Mouse (Mus musculus) stomach, embryonic 14.5 days (tissue): ENCODE results near the gene Mdga1. TPM values are rescaled to one million over a fixed set of nuclear protein-coding genes. Genes with fewer than 3 reads are reported as not detected.

Source experiments
- ATAC-seq: fragments of 200-750 bp; cut with Nextera tagmentation; 2 replicates; pipeline ENCODE4 v1.8.0; 2017; ENCODE audit warnings: low read depth, moderate TSS enrichment; ENCODE audit not compliant: insufficient number of reproducible peaks, insufficient read depth, low FRiP score
- H3K27ac ChIP-seq: fragments of 300-500 bp; sonication (generic); 2 replicates; pipeline ENCODE4 v1.5.1; 2014; ENCODE audit warnings: mild to moderate bottlenecking, low read length, moderate library complexity, mixed read lengths
- H3K27me3 ChIP-seq: fragments of 300-500 bp; sonication (generic); 2 replicates; pipeline ENCODE4 v1.6.1; 2014; ENCODE audit warnings: low read length, control low read depth, mixed read lengths; ENCODE audit not compliant: control insufficient read depth, insufficient read depth
- H3K36me3 ChIP-seq: fragments of 300-500 bp; sonication (generic); 2 replicates; pipeline ENCODE4 v1.6.1; 2014; ENCODE audit warnings: mild to moderate bottlenecking, control low read depth, low read length, moderate library complexity, mixed read lengths; ENCODE audit not compliant: control insufficient read depth, insufficient read depth
- H3K4me1 ChIP-seq: fragments of 300-500 bp; sonication (generic); 2 replicates; pipeline ENCODE4 v1.6.1; 2014; ENCODE audit warnings: low read length, control low read depth, mixed read lengths; ENCODE audit not compliant: control insufficient read depth, insufficient read depth
- H3K4me2 ChIP-seq: fragments of 300-500 bp; sonication (generic); replicated peaks from 2 replicates; pipeline ENCODE4 v1.6.1; 2014; ENCODE audit warnings: low read depth, low read length, control low read depth
- H3K4me3 ChIP-seq: fragments of 300-500 bp; sonication (generic); 2 replicates; pipeline ENCODE4 v1.5.1; 2014; ENCODE audit warnings: low read depth, low read length, control low read depth
- H3K9ac ChIP-seq: fragments of 300-500 bp; sonication (generic); replicated peaks from 2 replicates; pipeline ENCODE4 v1.6.1; 2014; ENCODE audit warnings: low read depth, mild to moderate bottlenecking, control low read depth, low read length, moderate library complexity, mixed read lengths
- H3K9me3 ChIP-seq: fragments of 300-500 bp; sonication (generic); 2 replicates; pipeline ENCODE4 v1.6.1; 2016; ENCODE audit warnings: low read depth, low read length, control low read depth; ENCODE audit not compliant: control insufficient read depth
- WGBS: fragments of 180-500 bp; shearing (Covaris S2); extraction: QIAGEN DNeasy Blood & Tissue Kit; methylation state at CpG from one replicate; pipeline ENCODE4 v1.1.7; 2014; 5-methylcytosine and 5-hydroxymethylcytosine counted together
- polyA plus RNA-seq: library from polyadenylated mRNA; unstranded; fragments of >200 nt; fragmentation: Nextera tagmentation; extraction: Ambion mirVana; gene quantifications from 2 replicates; pipeline ENCODE4 v1.2.1, GENCODE M21; 2014

The Mdga1 gene
- polyA plus RNA-seq, 1 experiment from 2014 or later = 5.9 TPM

DNA sequence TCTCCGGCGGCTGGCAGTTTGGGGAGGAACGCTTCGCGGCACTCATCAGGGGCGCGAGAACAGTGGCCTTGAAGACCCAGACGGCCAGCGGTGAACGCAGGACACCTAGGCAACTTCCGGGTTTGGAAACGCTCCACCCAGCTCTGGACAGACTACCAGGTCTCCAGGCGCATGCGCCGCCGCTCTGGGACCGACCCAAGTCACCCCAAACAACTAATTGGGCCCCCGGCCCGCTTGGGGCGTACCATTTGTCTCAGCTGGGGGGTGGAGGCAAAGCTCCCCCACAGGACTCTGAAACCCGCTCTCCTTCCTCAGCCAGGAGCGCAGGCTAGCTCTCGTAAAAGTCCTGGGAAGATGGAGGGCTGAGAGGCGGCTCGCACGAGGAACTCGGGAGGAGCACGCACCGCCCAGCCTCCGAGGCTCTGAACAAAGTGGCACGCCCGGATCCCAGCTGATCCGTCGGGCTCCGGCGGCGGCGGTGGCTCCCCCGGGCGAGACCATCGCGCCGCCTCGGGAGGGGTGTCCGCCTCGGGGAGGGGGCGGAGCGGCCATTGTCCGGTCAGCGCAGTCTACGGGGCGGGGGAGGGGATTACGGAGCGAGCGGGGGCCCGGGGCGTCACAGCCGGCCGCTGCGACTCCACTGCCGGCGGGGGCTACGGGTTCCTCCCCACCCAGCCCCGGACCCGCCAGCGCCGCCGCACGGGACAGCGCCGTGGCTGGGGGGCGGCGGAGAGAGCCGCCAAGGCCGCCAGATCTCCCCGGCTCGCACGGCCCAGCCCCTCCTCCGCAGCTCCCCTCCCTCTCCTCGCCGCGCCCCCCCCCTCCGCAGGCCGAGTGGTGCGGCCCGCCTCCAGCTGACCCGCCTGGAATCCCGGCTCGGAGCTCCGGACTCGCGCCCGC is 34.6 kb upstream of the Mdga1 start, which contains the start of gene Zfand3:
Zfand3 (plus strand) TSS at position 531 of the 900 bp plus-strand sequence.
- ATAC-seq = peak; percentile 92
- Histone ChIP-seq H3K4me3 (peak within 1 kb of the TSS; percentile 90), H3K4me2 (peak within 1 kb of the TSS; percentile 79), H3K27ac (peak within 1 kb of the TSS; percentile 95), H3K36me3 (no peaks in the 10 kb centered on the region), H3K27me3 (no peaks in the 10 kb centered on the region), H3K9ac (peak within 1 kb of the TSS; percentile 96), H3K4me1 (peaks cover 34% of the 10 kb centered on the region), H3K9me3 (no peaks in the 10 kb centered on the region)
- WGBS = under 1% methylated on average over 43 of the region's 93 CpGs

DNA sequence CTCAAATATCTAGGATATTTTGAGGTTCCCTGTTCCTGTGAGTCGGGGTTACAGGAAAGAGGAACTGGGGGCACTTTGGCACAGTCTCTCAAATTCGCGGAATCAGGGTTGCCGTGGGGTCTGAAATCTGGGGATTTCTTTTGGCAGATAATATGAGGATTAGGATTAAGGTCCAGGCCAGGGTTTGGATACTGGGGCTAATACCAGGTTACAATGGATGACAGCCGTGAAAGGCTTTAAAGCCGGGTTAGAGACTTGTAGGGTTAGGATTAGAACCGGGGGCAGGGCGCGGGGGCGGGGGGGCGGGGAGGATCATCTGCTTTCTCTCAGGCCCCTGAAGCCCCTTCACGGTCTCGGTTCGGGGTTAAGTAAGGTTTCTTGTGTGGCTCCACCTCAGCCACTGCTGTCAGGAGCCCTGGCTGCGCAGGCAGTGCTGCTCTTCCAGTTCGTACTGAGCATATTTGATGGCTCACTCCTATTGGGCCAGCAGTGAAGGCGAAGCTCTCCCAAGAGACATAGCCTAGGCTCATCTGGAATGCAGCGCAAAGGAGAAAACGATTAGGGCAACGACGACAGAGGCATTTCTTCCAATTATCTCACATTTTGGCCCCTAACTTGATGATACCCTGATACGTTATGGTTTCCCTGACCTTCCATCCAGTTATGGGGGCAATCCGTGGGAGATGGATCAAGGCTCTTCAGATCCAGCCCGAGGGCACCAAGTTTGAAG is 28.8 kb upstream of the Mdga1 start:
- Histone ChIP-seq H3K4me1 (peaks cover 6% of the 10 kb centered on the region), H3K4me3 (no peak overlapping the region), H3K4me2 (no peak overlapping the region), H3K27me3 (no peaks in the 10 kb centered on the region), H3K36me3 (no peaks in the 10 kb centered on the region), H3K27ac (no peak overlapping the region), H3K9me3 (no peaks in the 10 kb centered on the region), H3K9ac (no peak overlapping the region)
- 80% methylated on average over 24 of the region's 24 CpGs for WGBS
- ATAC-seq = no peak

DNA sequence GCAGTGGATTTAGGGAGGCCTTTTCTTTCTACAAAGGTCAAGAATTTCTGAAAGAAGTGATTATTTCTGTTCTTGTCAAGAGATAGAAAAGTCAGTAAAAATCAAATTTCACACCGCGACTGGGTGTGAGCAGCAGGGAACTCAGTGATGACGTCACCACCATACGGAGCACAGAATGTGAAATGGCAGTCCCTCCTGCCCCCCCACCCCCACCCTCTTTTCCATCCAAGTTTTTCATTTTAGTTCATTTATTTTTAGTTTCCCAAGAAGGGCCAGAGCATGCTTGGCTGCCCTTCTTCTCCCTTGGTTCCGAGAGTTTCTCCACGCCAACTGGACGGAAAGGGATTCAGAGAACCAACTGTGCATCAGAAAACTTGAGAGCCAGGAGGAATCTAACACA is 27.8 kb upstream of the Mdga1 start:
- H3K9me3 ChIP-seq = no peaks in the 10 kb centered on the region
- H3K27me3 ChIP-seq = no peaks in the 10 kb centered on the region
- no peak overlapping the region for H3K4me2 ChIP-seq
- H3K27ac ChIP-seq = no peak overlapping the region
- H3K4me3 ChIP-seq = no peak overlapping the region
- H3K9ac ChIP-seq = no peak overlapping the region
- 82% methylated on average over 7 of the region's 7 CpGs for WGBS
- no peak for ATAC-seq
- no peaks in the 10 kb centered on the region for H3K4me1 ChIP-seq
- H3K36me3 ChIP-seq = no peaks in the 10 kb centered on the region

DNA sequence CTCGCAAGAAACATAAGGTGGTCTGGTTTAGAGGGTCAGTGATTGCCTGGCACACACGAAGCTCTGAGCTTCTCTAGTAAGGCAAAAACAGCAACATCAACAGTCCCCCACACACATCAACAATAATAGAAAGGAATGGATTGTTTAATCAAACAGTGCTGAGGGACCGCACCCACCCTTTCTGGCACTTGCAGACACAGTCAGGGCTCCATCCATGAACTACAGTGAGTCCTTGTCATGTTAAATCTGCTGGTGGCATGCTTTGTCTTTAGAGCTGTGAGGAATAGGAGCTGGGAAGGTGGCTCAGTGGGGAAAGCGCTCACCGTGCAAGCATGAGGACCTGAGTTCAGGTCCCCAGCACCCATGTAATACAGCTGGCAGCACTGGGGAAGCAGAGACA is 26.1 kb upstream of the Mdga1 start:
- 90% methylated on average over 5 of the region's 5 CpGs for WGBS
- Histone ChIP-seq H3K9ac (no peak overlapping the region), H3K36me3 (no peaks in the 10 kb centered on the region), H3K27ac (no peak overlapping the region), H3K4me1 (no peaks in the 10 kb centered on the region), H3K4me3 (no peak overlapping the region), H3K9me3 (no peaks in the 10 kb centered on the region), H3K27me3 (no peaks in the 10 kb centered on the region), H3K4me2 (no peak overlapping the region)
- ATAC-seq = no peak

DNA sequence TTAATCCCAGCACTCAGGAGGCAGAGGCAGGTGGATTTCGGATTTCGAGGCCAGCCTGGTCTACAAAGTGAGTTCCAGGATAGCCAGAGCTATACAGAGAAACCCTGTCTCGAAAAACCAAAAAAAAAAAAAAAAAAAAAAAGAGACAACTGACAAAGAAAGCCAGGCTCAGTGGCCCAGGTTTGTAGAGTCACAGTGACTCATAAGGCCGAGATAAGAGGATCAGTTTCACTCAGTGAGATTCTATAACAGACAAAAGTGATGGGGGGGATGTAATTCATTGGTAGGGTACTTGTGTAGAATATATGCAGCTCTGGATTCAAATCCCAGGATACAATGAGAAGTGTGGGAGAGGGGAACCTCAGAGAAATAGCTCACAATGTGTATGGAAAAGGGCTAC is 24.6 kb upstream of the Mdga1 start:
- Histone ChIP-seq H3K27ac (no peak overlapping the region), H3K36me3 (no peaks in the 10 kb centered on the region), H3K4me1 (no peaks in the 10 kb centered on the region), H3K9me3 (no peaks in the 10 kb centered on the region), H3K27me3 (no peaks in the 10 kb centered on the region), H3K4me3 (no peak overlapping the region), H3K4me2 (no peak overlapping the region), H3K9ac (no peak overlapping the region)
- no peak for ATAC-seq
- WGBS = 87% methylated on average over 4 of the region's 4 CpGs

DNA sequence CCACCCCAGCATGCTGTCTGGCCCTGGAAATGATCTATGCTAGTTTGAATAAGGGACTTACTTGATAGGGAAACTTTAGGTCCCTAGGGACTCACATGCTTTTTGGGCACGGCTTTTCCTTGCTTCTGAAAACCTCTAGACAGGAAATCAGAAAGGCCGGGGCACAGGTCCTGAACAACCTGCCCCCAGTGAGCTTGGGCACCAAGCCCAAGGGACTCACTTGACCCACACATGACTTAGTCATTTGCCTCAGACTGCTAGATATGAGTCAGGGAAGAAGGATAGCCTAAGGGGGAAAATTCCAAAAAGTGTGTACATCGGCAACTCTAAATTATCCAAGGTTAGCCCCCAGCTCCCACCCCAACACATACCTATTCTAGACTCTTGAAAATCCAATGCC is 24.1 kb upstream of the Mdga1 start:
- Histone ChIP-seq H3K4me2 (no peak overlapping the region), H3K27ac (no peak overlapping the region), H3K36me3 (no peaks in the 10 kb centered on the region), H3K4me1 (no peaks in the 10 kb centered on the region), H3K4me3 (no peak overlapping the region), H3K9me3 (no peaks in the 10 kb centered on the region), H3K9ac (no peak overlapping the region), H3K27me3 (no peaks in the 10 kb centered on the region)
- ATAC-seq = no peak
- WGBS = 84% methylated on average over 3 of the region's 3 CpGs

DNA sequence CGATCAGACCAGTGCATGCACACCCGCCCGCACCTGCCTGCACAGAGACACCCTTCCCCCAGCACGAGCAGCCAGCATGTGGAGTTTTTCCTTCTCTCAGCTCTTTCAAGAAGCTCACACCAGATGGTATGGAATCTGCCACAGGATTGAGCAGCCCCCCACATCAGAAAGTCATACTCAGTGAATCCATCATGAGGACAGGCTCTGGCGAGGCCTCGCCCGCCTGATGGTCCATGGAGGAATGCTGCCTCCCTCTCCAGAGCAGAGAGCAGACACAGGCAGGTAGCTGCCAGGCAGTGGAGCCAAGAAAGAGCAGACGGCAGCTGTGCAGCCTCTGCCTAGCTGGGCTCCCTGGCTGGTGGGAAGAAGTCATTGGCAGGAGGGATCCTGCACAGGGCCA is 23.6 kb upstream of the Mdga1 start:
- Histone ChIP-seq H3K36me3 (no peaks in the 10 kb centered on the region), H3K27me3 (no peaks in the 10 kb centered on the region), H3K4me3 (no peak overlapping the region), H3K9me3 (no peaks in the 10 kb centered on the region), H3K4me2 (no peak overlapping the region), H3K4me1 (no peaks in the 10 kb centered on the region), H3K9ac (no peak overlapping the region), H3K27ac (no peak overlapping the region)
- ATAC-seq = no peak
- WGBS = 51% methylated on average over 8 of the region's 8 CpGs

DNA sequence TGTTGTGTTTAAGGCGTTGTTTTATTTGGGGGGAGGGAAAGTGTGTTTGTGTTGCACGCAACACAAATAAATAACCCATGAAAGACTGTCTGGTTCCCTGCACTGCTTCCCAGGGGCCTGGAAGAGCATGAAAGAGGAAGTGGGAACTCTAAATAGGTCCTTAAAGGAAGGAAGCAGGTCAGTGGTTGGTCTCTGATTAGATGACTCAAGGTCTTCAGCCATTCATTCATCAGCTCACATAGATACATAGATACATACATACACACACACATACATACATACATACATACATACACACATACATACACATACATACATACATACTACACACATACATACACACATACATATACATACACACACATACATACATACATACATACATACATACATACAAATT is 21.0 kb upstream of the Mdga1 start:
- H3K27ac ChIP-seq = no peak overlapping the region
- no peaks in the 10 kb centered on the region for H3K27me3 ChIP-seq
- no peak overlapping the region for H3K4me3 ChIP-seq
- H3K4me2 ChIP-seq = no peak overlapping the region
- H3K9ac ChIP-seq = no peak overlapping the region
- no peaks in the 10 kb centered on the region for H3K36me3 ChIP-seq
- no peaks in the 10 kb centered on the region for H3K4me1 ChIP-seq
- H3K9me3 ChIP-seq = no peaks in the 10 kb centered on the region
- 84% methylated on average over 2 of the region's 2 CpGs for WGBS
- ATAC-seq = no peak
